Mouse (Mus musculus): ENCODE data around the gene Pate4. TPM values are rescaled to one million over a fixed set of nuclear protein-coding genes. Genes with fewer than 3 reads are reported as not detected.

Gene Pate4
- total and polyA plus RNA-seq, 3 experiments, result not detected

GRCm38 (mm10) chr9:35607647-35608405 lies 3.9 kb downstream of the Pate4 start:
- H3K9me3 ChIP-seq (replicated peaks; ENCODE audit: insufficient read depth, low read length), result no peaks in the 10 kb centered on the region
- no peak for DNase-seq (ENCODE audit: low read depth, low spot score)
- no peaks in the 10 kb centered on the region for H3K4me1 ChIP-seq (ENCODE audit: control insufficient read depth in 1 of 2, insufficient read depth in 2 of 2, low read length in 2 of 2)
- H3K4me3 ChIP-seq (ENCODE audit: control insufficient read depth in 1 of 2, insufficient read depth in 1 of 2, low read depth in 2 of 2, low read length in 2 of 2), result no peak overlapping the region
- no peak overlapping the region for H3K27ac ChIP-seq (ENCODE audit: control insufficient read depth, low read depth, low read length)
- H3K27me3 ChIP-seq (ENCODE audit: control insufficient read depth in 1 of 2, insufficient read depth in 2 of 2, low read length in 2 of 2), result no peaks in the 10 kb centered on the region
- H3K36me3 ChIP-seq (ENCODE audit: control insufficient read depth in 1 of 2, insufficient read depth in 2 of 2, low read length in 2 of 2), result no peaks in the 10 kb centered on the region
- TF ChIP-seq ZNF384 (IDR thresholded peaks at IDR 0.05; ENCODE audit: low read depth, low read length) (no peak), BHLHE40 (IDR thresholded peaks at IDR 0.05; ENCODE audit: borderline replicate concordance, low read depth, low read length) (no peak), TAL1 (IDR thresholded peaks at IDR 0.05; ENCODE audit: low read length) (no peak)
- H3K79me2 ChIP-seq (ENCODE audit: control insufficient read depth, insufficient read depth, low read length, poor library complexity), result no peaks in the 10 kb centered on the region
- no peak overlapping the region for H3K9ac ChIP-seq (ENCODE audit: control insufficient read depth, low read depth, low read length, poor library complexity, severe bottlenecking)

GRCm38 (mm10) chr9:35592903-35593302 lies 18.8 kb downstream of the Pate4 start:
- H3K27me3 ChIP-seq (ENCODE audit: control insufficient read depth in 1 of 2, insufficient read depth in 2 of 2, low read length in 2 of 2), result no peaks in the 10 kb centered on the region
- H3K4me3 ChIP-seq (ENCODE audit: control insufficient read depth in 1 of 2, insufficient read depth in 1 of 2, low read depth in 2 of 2, low read length in 2 of 2), result no peak overlapping the region
- no peaks in the 10 kb centered on the region for H3K4me1 ChIP-seq (ENCODE audit: control insufficient read depth in 1 of 2, insufficient read depth in 2 of 2, low read length in 2 of 2)
- DNase-seq (ENCODE audit: low read depth, low spot score), result peak; percentile 44
- H3K9me3 ChIP-seq (replicated peaks; ENCODE audit: insufficient read depth, low read length), result no peaks in the 10 kb centered on the region
- TF ChIP-seq ZC3H11A (IDR thresholded peaks at IDR 0.05; ENCODE audit: low read depth, low read length) (peak; percentile 43; the same call in 1 of the 2 replicates), MAFK (IDR thresholded peaks at IDR 0.05; ENCODE audit: borderline replicate concordance, low read depth, low read length) (no peak), RCOR1 (IDR thresholded peaks at IDR 0.05; ENCODE audit: low read depth, low read length) (no peak), CHD2 (IDR thresholded peaks at IDR 0.05; ENCODE audit: low read length) (no peak), ZMIZ1 (IDR thresholded peaks at IDR 0.05; ENCODE audit: low read depth, low read length) (no peak), MAX (IDR thresholded peaks at IDR 0.05; ENCODE audit: low read length) (no peak), POLR2A (IDR thresholded peaks at IDR 0.05; ENCODE audit: control insufficient read depth in 1 of 2, insufficient read depth in 1 of 2, low read depth in 1 of 2, low read length in 2 of 2, poor library complexity in 1 of 2) (no peak), USF1 (IDR thresholded peaks at IDR 0.05; ENCODE audit: low read depth, low read length) (no peak), CTCF (IDR thresholded peaks at IDR 0.05 in 2 of 3, conservative IDR thresholded peaks at IDR 0.05 in 1 of 3; ENCODE audit: control insufficient read depth in 1 of 3, insufficient read depth in 1 of 3, low read depth in 2 of 3, low read length in 3 of 3, poor library complexity in 1 of 3, severe bottlenecking in 1 of 3) (peak; percentile 26 to 66 (median 39); a peak in 5 of 6 replicates), UBTF (IDR thresholded peaks at IDR 0.05; ENCODE audit: borderline replicate concordance, insufficient read depth, low read depth, low read length) (no peak), TCF12 (IDR thresholded peaks at IDR 0.05; ENCODE audit: low read depth, low read length) (no peak), MYB (IDR thresholded peaks at IDR 0.05; ENCODE audit: low read depth, low read length) (no peak), USF2 (IDR thresholded peaks at IDR 0.05; ENCODE audit: borderline replicate concordance in 1 of 2, insufficient read depth in 1 of 2, low read depth in 1 of 2, low read length in 2 of 2) (no peak), RAD21 (IDR thresholded peaks at IDR 0.05; ENCODE audit: low read depth, low read length) (peak; percentile 67), SMC3 (IDR thresholded peaks at IDR 0.05; ENCODE audit: low read depth, low read length) (peak; percentile 63), GABPA (IDR thresholded peaks at IDR 0.05; ENCODE audit: low read depth, low read length) (no peak), EP300 (IDR thresholded peaks at IDR 0.05; ENCODE audit: low read depth in 1 of 2, low read length in 2 of 2) (no peak), SIN3A (IDR thresholded peaks at IDR 0.05; ENCODE audit: low read length) (no peak), POLR2AphosphoS2 (IDR thresholded peaks at IDR 0.05; ENCODE audit: low read length) (no peak), CHD1 (IDR thresholded peaks at IDR 0.05; ENCODE audit: low read depth, low read length) (no peak), NELFE (IDR thresholded peaks at IDR 0.05; ENCODE audit: low read depth, low read length) (no peak)
- no peak overlapping the region for H3K27ac ChIP-seq (ENCODE audit: control insufficient read depth, low read depth, low read length)
- H3K9ac ChIP-seq (ENCODE audit: control insufficient read depth, low read depth, low read length, poor library complexity, severe bottlenecking), result no peak overlapping the region
- no peaks in the 10 kb centered on the region for H3K79me2 ChIP-seq (ENCODE audit: control insufficient read depth, insufficient read depth, low read length, poor library complexity)
- no peaks in the 10 kb centered on the region for H3K36me3 ChIP-seq (ENCODE audit: control insufficient read depth in 1 of 2, insufficient read depth in 2 of 2, low read length in 2 of 2)
